Mouse (Mus musculus) lung, postnatal 0 days (tissue): ENCODE data around the gene Naa35. TPM values are rescaled to one million over a fixed set of nuclear protein-coding genes. Genes with fewer than 3 reads are reported as not detected.

Experiments used
- ATAC-seq: fragments of 200-750 bp; cut with Nextera tagmentation; 2 replicates; pipeline ENCODE4 v1.8.0; 2017; ENCODE audit warnings: moderate library complexity
- DNase-seq: peaks from one replicate; pipeline ENCODE4 v3.0.0-alpha.2; 2016; ENCODE audit warnings: low spot score
- H3K27ac ChIP-seq: fragments of 300-500 bp; sonication (generic); 2 replicates; pipeline ENCODE4 v1.5.1; 2014; ENCODE audit warnings: antibody characterized with exemption, mild to moderate bottlenecking, low read length, mixed read lengths
- H3K27me3 ChIP-seq: fragments of 300-500 bp; sonication (generic); replicated peaks from 2 replicates; pipeline ENCODE4 v1.6.1; 2014; ENCODE audit warnings: low read length, mixed read lengths; ENCODE audit not compliant: insufficient read depth
- H3K36me3 ChIP-seq: fragments of 300-500 bp; sonication (generic); 2 replicates; pipeline ENCODE4 v1.6.1; 2014; ENCODE audit warnings: low read length, mixed read lengths; ENCODE audit not compliant: insufficient read depth
- H3K4me1 ChIP-seq: fragments of 300-500 bp; sonication (generic); 2 replicates; pipeline ENCODE4 v1.6.1; 2014; ENCODE audit warnings: antibody characterized with exemption, low read depth, low read length, mixed read lengths; ENCODE audit not compliant: insufficient read depth
- H3K4me2 ChIP-seq: fragments of 300-500 bp; sonication (generic); replicated peaks from 2 replicates; pipeline ENCODE4 v1.6.1; 2014; ENCODE audit warnings: low read depth, mild to moderate bottlenecking, low read length, moderate library complexity, mixed read lengths
- H3K4me3 ChIP-seq: fragments of 300-500 bp; sonication (generic); 2 replicates; pipeline ENCODE4 v1.5.1; 2014; ENCODE audit warnings: low read depth, low read length
- H3K9ac ChIP-seq: fragments of 300-500 bp; sonication (generic); replicated peaks from 2 replicates; pipeline ENCODE4 v1.6.1; 2014; ENCODE audit warnings: low read depth, mild to moderate bottlenecking
- H3K9me3 ChIP-seq: fragments of 300-500 bp; sonication (generic); 2 replicates; pipeline ENCODE4 v1.6.1; 2016; ENCODE audit warnings: low read length, mixed read lengths
- CTCF ChIP-seq: IDR thresholded peaks from 2 replicates; pipeline ENCODE4 v1.5.1; 2016; ENCODE audit warnings: antibody characterized with exemption, mild to moderate bottlenecking
- EP300 ChIP-seq: IDR thresholded peaks from 2 replicates; pipeline ENCODE4 v1.6.1; 2016; ENCODE audit warnings: antibody characterized with exemption, mild to moderate bottlenecking, control low read depth
- WGBS: fragments of 180-500 bp; shearing (Covaris S2); extraction: QIAGEN DNeasy Blood & Tissue Kit; methylation state at CpG from one replicate; pipeline ENCODE4 v1.1.7; 2014; 5-methylcytosine and 5-hydroxymethylcytosine counted together
- polyA plus RNA-seq: library from polyadenylated mRNA; unstranded; fragments of >200 nt; fragmentation: Nextera tagmentation; extraction: Ambion mirVana; gene quantifications from 2 replicates; pipeline ENCODE4 v1.2.1, GENCODE M21; 2015

Naa35 gene
- polyA plus RNA-seq, 1 experiment from 2014 or later: 43.3 TPM

DNA sequence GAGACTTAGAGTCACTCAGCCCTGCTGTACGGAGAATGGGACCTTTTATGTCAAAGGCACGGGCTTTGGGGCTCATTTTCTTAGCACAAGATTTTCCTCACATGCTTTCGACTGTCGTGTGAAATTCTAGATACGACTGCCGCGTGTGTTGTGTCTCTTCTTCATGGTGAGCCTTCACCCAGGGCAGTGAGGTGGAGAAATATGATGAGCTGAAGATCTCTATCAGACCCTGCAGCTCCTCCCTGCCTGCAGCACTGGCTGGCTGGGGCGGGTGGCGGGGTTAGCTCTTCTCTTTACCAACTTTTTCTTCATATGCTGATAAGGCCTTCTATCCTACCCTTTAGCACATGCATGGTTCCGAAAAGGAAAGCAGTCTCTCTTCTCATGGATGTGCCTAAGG is 20.1 kb upstream of the Naa35 start:
- Histone ChIP-seq H3K27ac (peak overlapping the region; percentile 20; the same call in 1 of the 2 replicates), H3K27me3 (no peaks in the 10 kb centered on the region), H3K36me3 (no peaks in the 10 kb centered on the region), H3K9me3 (no peaks in the 10 kb centered on the region), H3K4me1 (no peaks in the 10 kb centered on the region), H3K9ac (no peak overlapping the region), H3K4me2 (no peak overlapping the region), H3K4me3 (no peak overlapping the region)
- ATAC-seq (peak; percentile 25; the same call in 1 of the 2 replicates), DNase-seq (no peak)
- 55% methylated on average over 10 of the region's 10 CpGs for WGBS
- no peak for TF ChIP-seq EP300
- no peak for TF ChIP-seq CTCF

DNA sequence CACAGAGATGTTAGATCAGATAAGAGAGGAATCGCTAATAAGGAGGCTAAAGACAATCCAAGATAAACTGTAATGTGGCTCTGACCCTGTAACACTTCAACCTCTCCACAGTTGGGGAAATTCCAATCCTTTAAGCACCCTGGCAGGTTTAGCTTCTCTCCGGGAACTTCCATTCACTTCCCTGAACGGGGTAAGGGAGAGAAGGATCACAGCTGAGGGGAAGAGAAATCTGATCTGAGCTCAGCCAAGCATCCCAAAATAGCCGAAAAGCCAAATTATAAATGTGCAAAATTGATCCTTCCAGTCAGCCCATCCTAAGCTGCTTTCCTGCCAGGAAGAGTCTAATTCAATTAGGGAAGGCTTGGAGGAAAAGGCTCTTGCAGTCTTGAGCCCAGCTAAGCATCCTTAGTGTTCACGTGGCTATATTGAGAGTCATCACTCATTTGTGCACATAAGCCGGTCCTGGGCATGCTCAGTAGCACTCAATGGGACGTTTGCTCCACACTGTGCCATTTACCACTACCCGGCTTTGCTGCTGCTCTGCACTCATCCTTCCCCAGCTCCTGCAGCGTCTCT is 19.0 kb upstream of the Naa35 start:
- H3K36me3 ChIP-seq: no peaks in the 10 kb centered on the region
- TF ChIP-seq CTCF (no peak), EP300 (no peak)
- DNase-seq: no peak
- no peak overlapping the region for H3K27ac ChIP-seq
- no peaks in the 10 kb centered on the region for H3K27me3 ChIP-seq
- H3K9ac ChIP-seq: no peak overlapping the region
- no peak overlapping the region for H3K4me3 ChIP-seq
- no peak overlapping the region for H3K4me2 ChIP-seq
- 46% methylated on average over 9 of the region's 9 CpGs for WGBS
- no peaks in the 10 kb centered on the region for H3K4me1 ChIP-seq
- H3K9me3 ChIP-seq: no peaks in the 10 kb centered on the region
- ATAC-seq: no peak

DNA sequence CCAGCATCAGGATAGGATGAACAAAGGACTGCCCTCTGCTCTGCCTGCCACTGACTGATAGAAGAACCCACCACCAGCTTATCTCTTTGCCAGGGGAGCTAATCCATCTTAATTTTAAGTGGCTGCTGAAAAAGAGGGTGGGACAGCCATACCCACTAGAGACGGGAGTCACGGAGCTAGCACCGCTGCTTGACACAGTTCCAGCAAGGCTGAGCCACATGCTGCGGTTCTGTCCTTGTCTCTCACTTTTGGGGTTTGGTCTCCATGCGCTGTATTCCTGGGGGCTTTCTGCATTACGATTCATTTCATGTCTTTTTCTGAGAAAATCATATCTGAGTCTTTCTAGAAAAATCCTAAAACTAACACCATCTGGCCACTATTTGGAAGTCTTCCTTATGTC is 14.0 kb upstream of the Naa35 start:
- Histone ChIP-seq H3K4me2 (no peak overlapping the region), H3K9me3 (no peaks in the 10 kb centered on the region), H3K27ac (no peak overlapping the region), H3K9ac (no peak overlapping the region), H3K27me3 (no peaks in the 10 kb centered on the region), H3K36me3 (no peaks in the 10 kb centered on the region), H3K4me1 (no peaks in the 10 kb centered on the region), H3K4me3 (no peak overlapping the region)
- no peak for TF ChIP-seq CTCF
- no peak for TF ChIP-seq EP300
- WGBS: 76% methylated on average over 6 of the region's 6 CpGs
- ATAC-seq: no peak
- DNase-seq: no peak

DNA sequence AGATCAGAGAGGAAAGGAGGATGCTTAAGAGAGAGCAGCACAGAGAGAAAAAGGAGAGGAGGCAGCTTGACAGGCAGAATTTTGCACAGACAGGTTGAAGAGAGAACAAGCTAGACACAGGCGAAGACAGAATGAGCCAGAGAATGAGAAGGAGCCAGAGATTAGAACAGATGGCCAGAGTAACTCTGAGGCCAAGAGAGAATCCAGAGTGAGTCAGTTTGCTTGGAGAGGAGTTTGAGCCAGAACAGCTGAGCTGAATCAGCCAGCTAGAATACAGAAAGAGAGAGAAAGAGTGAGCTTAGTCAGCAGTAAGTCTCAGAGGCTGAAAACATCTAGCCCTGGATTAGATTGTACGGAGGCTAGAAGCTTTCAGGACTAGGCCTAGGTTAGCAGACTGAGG is 12.5 kb upstream of the Naa35 start:
- no peaks in the 10 kb centered on the region for H3K36me3 ChIP-seq
- no peak for TF ChIP-seq EP300
- TF ChIP-seq CTCF: no peak
- H3K4me1 ChIP-seq: no peaks in the 10 kb centered on the region
- ATAC-seq: no peak; the same call in 1 of the 2 replicates
- H3K4me2 ChIP-seq: no peak overlapping the region
- H3K9ac ChIP-seq: no peak overlapping the region
- H3K9me3 ChIP-seq: no peaks in the 10 kb centered on the region
- H3K27ac ChIP-seq: no peak overlapping the region
- peak; percentile 57 for DNase-seq
- 72% methylated on average over 2 of the region's 2 CpGs for WGBS
- no peak overlapping the region for H3K4me3 ChIP-seq
- H3K27me3 ChIP-seq: no peaks in the 10 kb centered on the region

DNA sequence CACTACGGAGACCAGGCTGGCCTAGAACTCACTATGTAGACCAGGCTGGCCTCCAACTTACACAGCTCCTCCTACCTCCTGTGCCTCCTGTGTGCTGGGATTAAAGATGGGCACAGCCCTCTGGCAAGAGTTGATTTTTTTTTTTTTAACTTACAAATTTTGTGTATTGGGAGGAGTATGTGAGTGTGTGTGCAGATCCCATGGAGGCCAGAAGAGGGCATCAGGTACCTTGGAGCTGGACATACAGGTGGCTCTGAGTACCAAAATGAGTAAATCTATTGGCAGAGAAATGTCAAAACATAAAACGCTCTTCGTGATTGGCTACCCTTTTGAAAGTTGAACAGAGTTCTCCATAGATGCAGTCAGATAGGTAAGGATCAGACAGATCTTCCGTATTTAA is 4.1 kb upstream of the Naa35 start:
- DNase-seq (no peak), ATAC-seq (no peak)
- H3K4me3 ChIP-seq: no peak overlapping the region
- 95% methylated on average over 4 of the region's 4 CpGs for WGBS
- H3K4me2 ChIP-seq: no peak overlapping the region
- H3K4me1 ChIP-seq: no peaks in the 10 kb centered on the region; the same call in 1 of the 2 replicates
- TF ChIP-seq CTCF (peak; percentile 27), EP300 (no peak)
- H3K36me3 ChIP-seq: no peaks in the 10 kb centered on the region
- H3K9me3 ChIP-seq: no peaks in the 10 kb centered on the region
- no peaks in the 10 kb centered on the region for H3K27me3 ChIP-seq
- no peak overlapping the region for H3K27ac ChIP-seq
- no peak overlapping the region for H3K9ac ChIP-seq

DNA sequence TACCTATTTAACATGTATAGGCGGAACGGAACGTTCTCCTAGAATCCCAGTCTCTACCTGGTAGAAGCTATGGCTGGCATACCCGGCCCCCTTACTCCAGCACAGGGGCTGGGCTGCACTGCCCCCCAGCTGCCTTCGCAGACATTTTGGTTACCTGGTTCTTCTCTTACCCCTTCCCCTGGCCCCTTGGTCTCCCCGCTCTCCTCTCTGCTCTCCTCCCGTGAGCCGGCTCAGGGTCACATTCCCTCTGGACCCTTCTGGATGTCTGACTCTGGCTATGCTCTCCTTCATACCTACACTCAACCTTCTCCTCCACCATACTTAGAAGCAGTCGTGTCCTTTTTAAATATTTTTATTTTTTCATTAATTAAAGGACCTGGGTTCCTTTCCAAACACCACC is 578 bp upstream of the Naa35 start:
- WGBS: under 1% methylated on average over 9 of the region's 9 CpGs
- TF ChIP-seq EP300: no peak
- TF ChIP-seq CTCF: peak; percentile 50
- H3K4me3 ChIP-seq: peak overlapping the region; percentile 90
- H3K9ac ChIP-seq: peak overlapping the region; percentile 51
- no peaks in the 10 kb centered on the region for H3K27me3 ChIP-seq
- H3K27ac ChIP-seq: peak overlapping the region; percentile 80
- H3K36me3 ChIP-seq: no peaks in the 10 kb centered on the region
- no peaks in the 10 kb centered on the region; the same call in 1 of the 2 replicates for H3K4me1 ChIP-seq
- DNase-seq: peak; percentile 64
- peak; percentile 30 for ATAC-seq
- H3K4me2 ChIP-seq: peak overlapping the region; percentile 87
- H3K9me3 ChIP-seq: no peaks in the 10 kb centered on the region
